Mouse (Mus musculus): ENCODE results near the gene Kcnj14.
A peak's percentile ranks its signal among the peaks of the same experiment; 100 is the strongest.

Kcnj14 gene

DNA sequence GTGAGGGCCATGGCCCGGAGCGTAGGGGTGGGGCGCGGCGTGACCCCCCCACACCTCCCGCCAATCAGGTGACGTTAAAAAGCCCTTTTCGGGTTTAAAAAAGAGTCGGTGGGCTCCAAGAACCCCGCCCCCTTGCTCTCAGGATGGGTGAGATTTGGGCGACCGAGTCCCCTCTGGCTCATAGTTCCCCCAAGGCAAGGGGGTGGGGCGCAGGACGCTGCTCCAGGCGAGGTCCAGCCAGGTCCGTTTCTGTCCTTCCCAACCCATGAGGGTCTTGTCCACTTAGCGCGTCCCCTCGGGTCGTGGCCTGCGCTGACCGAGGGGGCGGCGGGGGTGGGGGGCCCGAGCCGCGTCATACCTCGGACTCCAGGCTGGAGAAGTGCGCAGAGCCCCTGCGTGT, 7.8 kb upstream of the Kcnj14 start:
- no peak for DNase-seq (ENCODE audit: low read depth, low spot score)

DNA sequence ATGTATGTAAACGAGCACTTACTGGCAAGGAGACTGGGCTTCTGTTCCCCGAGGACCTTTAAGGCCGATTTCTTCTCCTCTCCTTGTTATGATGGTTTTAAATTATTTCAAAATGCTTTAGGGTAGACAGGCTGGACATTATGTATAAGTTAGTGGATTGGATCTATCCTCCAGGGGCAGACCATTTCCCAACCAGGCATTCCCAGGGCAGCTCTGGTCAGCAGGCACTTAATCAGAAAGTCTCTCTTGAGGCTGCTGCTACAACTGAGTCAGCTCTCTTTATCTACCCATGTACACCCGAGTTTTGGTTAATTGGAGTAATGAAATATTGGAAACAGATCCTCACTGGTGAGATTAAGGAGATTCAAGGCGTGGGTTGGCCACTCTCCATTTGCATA, 6.5 kb upstream of the Kcnj14 start:
- no peak for DNase-seq (ENCODE audit: low read depth, low spot score)

DNA sequence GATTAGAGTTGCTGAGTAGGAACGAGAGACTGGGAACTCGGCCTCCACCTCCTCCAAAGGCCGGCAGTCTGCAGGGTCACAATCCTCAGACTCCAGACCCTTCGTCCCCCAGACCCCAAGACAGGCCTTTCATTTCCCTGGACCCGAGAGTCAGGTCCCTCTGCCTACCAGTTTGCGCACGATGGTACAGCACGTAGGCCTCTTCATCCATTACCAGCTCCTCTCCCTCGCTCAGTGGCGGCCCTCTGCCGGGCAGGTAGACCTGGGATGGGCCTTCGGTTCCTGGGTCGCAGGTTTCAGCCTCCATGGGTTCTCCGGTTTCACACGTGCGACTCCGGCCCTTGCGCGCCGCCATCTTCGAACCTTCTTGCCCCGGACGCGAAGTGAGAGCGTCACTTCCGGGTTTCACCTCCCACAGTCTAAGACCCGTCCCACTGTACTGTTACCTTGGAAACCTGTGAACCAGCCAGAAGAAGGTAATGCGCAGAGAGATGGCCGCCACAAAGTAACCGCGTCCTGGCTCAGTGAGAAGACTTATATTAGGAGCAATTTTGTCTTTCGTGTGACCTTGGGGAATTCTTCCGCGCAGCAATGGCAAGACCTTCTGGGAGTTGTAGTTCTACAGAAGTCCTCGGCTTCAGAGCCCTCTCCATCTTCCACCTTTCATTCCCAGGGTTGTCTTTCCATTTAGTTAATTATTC, 6.0 kb upstream of the Kcnj14 start, which contains the start of gene Grwd1:
Gene Grwd1 (minus strand): TSS at position 518 of the 701 bp plus-strand sequence.
- peak; percentile 92 for DNase-seq (ENCODE audit: low read depth, low spot score)

DNA sequence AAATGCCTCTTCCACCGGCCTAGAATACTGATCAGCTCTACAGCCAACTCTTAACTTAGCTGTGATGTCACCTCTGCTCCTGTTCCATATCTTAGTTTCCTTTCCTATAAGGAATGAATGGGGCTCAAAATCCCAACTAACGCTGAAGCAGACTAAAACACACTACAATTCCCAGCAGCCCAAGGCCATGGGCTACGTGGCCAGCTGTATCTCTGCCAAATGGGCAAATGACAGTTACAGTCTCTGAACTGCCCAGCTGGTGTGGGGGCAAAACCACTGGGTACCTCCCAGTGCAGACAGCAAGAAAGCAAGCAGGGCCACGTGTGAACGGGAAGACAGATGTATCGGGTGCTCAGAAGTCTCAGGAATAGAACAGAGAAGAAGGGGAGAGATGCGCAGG, 2.0 kb upstream of the Kcnj14 start:
- DNase-seq (ENCODE audit: low read depth, low spot score) = no peak

DNA sequence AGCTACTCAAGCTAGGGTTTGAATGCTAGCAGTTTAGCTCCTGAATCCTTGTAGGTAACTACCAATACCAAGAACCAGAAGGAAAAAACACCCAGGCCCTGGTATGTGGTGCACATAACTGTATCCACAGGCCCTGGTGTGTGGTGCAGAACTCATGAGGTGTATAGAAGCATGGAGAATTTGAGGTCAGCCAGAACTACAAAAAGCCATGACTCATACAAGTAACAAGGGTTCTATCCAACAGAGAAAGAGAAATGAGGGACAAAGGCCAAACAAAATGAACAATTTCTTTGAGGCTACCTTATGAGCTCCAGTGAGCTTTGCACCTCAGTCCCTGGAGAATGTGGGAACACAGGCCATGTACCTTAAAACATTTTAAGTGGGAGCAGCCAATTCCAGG, 3.7 kb downstream of the Kcnj14 start:
- no peak for DNase-seq (ENCODE audit: low read depth, low spot score)

DNA sequence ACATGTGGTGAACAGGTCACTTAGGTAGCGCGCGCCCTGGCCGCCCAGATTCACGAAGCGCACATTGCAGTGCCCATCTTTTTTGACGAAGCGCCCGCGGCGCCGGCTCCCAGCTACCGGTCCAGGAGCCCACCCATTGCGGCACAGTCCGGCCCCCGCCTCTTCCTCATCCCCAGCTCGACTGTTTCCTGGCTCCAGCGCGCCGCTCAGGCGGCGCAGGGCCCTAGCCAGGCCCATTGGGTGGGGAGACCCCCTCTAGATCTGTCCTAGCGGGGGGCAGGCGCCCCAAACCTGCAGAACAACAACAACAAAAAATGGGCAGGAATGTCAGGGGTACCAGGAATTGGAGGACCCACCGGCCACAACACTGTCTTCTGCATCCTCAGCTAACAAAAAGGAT, 4.7 kb downstream of the Kcnj14 start:
- DNase-seq (ENCODE audit: low read depth, low spot score) = no peak

DNA sequence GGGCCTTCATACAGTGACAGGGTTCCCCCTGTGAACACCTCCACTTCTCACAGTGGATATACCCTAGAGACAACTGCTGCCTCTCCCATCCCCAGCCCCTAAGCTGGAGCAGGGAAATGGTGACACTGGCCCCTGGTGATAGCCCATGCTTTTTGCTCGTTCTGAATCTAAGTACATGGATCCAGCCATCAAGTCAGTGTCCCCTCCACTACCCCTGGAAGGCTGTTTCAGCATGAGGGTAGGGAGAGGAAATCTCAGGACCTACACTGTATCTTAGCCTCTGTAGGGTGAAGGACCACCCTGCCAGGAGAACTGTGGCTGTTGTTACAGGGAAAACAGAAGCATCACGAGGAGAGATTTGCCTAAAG, 8.6 kb downstream of the Kcnj14 start:
- no peak for DNase-seq (ENCODE audit: low read depth, low spot score)

DNA sequence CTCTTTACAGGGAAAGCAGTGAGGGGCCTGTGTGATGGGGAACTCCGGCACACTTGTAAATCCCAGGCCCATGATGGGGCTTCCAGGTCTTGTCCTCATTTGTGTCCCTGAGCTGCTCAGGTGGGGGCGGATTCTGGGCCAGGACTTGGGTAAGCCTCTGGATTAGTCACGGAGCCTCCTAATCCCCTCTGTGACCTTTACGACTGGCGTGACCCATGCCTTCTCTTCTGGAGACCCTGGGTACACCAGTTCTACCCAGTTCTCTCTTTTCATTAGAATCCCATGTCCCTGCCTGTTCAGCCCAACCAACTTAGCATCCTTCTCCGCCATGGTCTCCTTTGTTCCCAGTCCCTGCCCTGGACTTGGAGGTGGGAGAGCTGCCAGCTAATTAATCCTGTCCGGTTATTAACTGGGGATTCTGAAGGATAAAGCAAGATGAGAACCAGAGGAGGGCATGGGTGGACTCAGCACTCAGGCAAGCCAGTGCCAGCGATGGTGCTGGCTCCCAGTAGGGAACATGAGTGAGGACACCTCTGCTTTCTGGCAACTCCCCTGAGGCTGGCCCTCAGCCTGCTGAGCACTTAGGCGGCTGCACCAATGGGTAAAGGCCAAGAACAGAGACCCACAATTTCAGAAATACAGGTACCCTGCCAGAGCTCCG, 9.1 kb downstream of the Kcnj14 start:
- DNase-seq (ENCODE audit: low read depth, low spot score) = no peak

DNA sequence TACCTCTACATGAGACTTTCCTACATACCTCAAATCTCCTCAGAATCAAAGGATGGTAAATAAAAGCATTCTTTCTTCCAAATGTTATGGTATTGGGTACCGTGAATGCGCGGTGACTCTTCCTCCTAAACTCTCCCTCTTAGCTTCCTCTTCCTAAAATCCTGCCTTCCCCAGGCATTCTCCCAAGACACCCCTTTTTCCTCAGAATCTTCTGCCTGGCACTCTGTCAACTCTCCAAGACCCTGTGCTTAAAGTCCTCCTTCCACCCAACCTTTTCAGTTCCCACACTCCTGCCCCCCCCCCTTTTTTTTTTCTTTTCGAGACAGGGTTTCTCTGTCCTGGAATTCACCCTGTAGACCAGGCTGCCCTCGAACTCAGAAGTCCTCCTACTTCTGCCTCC, 9.7 kb downstream of the Kcnj14 start:
- DNase-seq (ENCODE audit: low read depth, low spot score) = no peak

DNA sequence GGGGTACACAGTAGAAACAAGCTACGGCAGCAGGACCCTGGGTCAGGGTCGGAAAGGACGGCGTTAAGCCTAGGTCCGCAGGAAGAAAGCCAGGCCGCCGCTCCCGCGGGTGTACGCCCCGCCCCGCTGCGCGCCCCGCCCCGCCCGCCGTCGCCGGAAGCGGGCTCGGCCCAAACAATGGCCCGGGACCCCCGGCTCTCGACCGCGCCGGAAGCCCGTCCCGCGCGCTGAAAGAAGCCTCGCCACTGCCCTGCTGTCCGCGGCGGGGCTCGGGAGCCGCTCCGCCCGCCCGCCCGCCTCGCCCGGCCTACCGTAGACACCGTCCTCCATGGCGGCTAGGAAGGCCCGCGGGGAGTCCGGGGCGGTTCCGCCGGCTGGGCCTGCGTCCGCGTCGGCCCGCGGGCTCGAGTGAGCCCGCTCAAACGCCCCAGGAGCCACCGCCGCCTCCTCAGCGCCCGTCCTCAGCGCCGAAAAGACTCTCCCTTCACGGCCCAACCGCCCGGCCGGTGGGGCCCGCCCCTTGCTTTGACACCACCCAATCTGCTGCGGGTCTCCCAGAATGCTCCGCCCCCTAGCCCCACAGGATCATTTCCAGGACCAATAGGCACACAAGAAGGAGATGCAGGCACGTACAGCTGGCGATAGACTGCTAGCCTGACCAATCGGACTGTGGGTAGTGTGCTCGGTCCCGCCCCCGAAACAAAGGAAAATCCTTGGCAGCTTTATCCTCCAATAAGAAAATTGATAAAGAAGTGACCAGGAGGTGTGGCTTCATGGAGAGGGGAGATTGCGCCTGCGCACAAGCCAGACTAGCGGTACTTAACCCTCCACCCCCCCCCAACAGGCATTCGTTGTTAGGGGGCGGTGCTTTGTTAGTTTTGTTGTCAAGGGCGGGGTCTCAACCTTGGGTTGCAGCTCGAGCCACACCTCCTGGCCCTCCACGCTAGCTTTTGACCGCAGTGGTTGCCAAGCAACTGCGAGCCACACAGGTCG, 10.5 kb downstream of the Kcnj14 start, which contains the start of gene Cyth2:
Gene Cyth2 (minus strand): TSS at position 795 of the 993 bp plus-strand sequence.
- peak; percentile 99 for DNase-seq (ENCODE audit: low read depth, low spot score)

DNA sequence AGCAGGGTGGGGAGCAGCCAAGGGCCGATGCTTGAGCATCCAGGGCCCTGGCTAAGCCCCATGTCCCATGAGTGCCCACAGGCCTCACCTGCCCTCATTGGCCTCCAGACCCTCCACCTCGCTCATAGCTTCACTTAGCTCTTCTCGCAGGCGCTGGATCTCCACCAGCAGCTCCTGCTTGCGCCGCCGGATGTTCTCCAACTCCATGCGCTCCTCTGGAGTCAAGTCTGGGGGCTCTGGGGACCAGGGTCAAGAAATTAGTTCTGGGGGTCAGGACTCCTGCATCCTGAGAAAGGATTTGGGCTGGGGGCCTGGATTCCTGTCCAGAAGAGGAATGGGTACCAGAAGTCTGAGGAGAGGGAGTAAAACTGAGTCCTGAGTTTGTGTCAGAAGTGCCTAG, 11.7 kb downstream of the Kcnj14 start:
- DNase-seq (ENCODE audit: low read depth, low spot score) = no peak

DNA sequence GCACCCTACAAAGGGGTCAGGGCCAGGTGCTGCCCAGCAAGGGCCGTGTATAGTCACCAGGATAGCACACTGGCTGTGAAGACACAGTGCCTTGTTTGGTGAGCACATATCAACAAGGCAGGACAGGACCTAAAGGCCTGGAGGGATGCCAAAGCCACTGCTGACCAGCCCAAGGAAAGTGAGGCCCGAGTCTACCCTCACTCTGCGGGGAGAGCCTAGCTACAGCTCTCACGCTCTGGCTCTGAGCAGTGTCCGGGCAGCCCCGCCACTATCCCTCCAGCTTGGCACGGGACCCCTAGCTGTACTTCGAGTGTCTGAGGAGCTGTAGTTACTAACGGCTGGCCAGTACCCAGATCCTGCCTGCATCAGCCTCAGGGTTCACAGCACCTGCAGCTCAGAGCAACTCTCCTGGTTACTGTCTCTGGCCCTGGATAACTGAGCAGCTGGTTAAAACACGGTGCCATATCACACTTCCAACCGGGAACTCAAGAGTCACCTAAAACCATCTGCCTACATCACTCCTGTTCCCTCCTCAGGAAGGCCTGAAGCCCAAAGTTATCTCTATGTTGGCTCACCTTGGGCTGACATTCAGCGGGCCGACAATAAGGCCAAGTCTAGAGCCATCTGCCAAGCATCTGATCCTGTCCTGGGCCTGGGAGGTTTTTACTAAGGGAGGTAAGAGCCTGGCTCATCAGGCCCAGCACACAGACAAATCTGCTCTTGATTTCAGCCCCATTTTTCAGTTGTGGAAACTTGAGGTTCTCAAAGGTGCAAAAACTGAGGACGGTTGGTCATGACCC, 15.1 kb downstream of the Kcnj14 start:
- DNase-seq (ENCODE audit: low read depth, low spot score) = no peak

DNA sequence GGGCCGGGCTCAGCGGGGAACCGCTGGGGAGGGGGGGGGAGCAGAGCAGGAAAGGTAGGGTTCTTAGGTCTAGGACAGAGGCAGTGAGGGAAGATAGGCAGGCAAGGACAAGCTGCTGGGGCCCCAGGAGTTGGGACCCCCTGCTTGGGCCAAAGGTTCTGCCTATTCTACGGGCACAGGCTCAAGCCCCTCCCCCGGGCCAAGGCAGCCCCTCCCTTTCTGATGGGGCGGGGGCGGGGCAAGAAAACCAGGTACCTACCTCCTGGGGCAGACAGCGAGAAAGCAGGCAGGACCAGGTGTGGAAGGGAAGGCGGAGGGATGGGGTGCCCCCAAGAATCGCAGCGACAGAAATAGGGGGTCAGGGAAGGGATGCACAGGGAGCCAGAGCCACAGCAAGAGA, 16.1 kb downstream of the Kcnj14 start:
- no peak for DNase-seq (ENCODE audit: low read depth, low spot score)

DNA sequence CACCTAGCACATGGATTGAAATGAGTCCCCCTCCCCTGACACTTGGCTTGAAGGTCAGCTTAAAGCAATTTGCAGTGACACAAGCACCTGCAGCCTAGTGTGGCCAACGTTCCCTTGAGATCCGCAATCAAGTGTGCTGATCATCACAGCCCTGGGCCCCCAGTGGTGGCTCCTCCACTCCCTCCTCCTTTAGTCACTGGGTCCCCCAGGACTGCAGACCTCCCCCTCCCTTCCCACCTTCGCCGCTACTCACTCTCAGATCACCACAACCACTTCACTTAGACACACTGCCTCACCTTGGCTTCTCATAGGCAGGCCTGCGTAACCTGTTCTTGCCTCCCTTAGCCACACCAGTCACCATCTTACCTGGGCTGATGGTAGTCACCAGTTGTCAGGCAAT, 18.6 kb downstream of the Kcnj14 start:
- DNase-seq (ENCODE audit: low read depth, low spot score) = no peak

DNA sequence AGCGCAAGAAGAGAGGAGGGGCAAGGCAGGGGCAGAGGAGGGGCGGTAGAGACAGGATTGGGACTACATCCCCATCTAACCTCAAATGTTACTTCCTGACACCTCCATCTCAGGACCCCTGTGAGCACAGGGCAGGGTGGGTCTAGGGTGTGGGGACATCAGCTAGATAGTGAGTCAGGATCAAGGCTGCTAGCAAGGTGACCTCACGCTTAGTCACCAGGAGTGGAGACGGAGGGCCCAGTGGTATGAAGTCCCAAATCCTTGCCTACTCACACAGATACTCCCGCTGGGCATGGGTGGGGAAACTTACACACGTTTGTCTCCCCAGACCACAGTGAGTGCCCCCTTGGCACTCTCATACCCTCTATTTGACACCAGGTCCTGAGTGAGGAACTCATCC, 22.0 kb downstream of the Kcnj14 start:
- no peak for DNase-seq (ENCODE audit: low read depth, low spot score)

DNA sequence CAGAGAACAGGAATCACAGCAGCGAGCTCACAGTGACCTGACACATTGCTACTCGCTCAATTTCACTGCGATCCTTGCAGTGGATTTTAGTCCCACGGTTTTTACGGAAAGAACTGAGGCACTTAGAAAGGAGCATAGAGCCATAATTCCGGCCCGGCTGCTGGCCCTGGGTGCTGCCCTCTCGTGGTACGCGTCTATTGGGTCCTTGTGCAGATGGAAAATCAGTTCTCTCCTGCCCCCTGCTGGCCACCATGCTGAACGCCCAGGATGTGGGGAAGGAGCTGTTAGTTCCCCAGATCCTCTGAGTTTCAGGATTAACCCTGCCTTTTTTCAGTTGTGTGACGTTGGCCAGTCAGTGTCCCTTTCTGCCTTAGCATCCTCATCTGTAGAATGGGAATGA, 23.2 kb downstream of the Kcnj14 start:
- DNase-seq (ENCODE audit: low read depth, low spot score) = peak; percentile 93

DNA sequence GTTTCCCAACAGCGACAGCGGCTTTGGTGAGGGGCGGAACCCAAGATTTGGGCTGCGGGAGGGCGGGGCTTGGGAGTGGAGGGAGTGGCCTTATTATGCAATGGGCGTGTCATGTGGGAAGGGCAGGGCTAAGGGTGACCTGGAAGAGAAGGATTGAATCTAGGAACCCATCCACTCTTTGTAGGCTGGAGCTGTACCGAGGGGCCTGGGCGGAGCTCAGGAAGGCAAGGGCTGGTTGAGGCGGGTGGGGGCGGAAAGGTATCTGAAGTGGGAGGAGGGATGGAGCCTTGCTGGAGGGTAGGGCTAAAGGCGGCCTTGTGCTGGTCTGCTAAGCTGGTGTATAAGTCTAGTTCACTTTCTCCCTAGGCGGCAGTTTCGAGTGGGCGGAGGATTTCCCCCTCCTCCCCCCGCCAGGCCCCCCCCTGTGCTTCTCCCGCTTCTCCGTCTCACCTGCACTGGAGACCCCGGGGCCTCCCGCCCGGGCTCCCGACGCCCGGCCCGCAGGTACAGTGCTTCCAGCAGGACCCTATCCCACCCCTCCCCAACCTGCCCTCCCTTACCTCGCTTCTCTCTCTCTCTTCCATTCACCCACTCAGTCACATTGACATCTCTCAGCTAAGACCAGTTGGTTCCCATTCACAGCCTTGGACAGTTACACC, 23.9 kb downstream of the Kcnj14 start:
- peak; percentile 42 for DNase-seq (ENCODE audit: low read depth, low spot score)

DNA sequence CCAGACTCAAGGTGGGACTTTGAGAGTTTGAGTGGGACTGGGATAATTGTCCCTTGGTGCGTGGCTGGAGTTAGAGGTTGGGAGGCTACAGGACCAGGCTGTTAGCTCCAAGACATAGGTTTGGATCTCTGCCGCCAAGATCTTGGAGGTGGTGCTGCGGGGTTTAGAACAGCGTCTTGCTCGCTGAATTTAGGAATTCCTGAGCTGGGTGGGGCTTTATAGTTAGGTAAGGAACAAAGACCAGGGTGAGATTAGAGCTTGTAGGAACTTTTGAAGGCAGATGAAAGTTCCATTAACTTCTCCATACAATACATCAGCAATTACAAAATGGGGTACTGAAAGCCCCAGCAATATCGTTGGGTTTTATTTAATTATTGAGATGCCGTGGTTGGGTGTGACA, 24.6 kb downstream of the Kcnj14 start:
- DNase-seq (ENCODE audit: low read depth, low spot score) = no peak

DNA sequence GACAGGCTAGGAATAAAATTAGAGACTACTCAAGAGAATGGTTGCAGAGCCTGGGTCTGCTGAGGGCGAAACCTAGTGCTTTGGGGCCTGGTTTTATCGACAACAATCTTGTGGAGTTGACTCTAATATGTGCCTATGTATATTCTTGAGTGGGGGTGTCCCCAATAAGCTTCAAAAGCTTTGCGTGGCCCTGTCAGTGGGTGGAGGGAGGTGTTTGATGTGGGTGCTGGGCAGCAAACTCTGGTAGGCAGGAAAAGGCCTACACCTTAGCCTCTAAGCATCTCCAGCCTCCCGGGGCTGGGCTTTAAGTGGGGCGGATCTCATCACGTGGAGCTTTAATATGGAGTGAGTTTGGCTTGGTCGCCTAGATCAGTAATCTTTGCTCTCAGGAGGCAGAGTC, 25.7 kb downstream of the Kcnj14 start:
- no peak for DNase-seq (ENCODE audit: low read depth, low spot score)

DNA sequence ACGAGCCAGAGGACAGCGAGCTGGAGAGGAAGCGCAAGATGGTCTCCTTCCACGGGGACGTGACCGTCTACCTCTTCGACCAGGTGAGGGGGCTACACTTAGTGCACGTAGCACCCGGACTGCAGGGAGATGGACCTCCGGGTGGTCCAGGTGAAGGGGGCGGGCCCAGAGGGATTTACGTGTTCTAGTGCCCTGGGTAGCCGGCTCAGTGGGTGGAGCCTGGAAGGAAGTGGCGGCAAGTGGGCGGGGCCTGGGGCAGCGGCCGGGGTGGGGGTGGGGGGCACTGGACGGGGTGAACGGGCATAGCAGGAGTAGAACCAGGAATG, 26.1 kb downstream of the Kcnj14 start:
- no peak for DNase-seq (ENCODE audit: low read depth, low spot score)
